Mouse (Mus musculus) thymus, adult 2 months (tissue): ENCODE results near the gene Ear1. TPM values are rescaled to one million over a fixed set of nuclear protein-coding genes. Genes with fewer than 3 reads are reported as not detected.
"Not testable (repeated sequence)": the region's sequence is repeated elsewhere in the genome, so short reads cannot be mapped to it uniquely, and the experiment has no call there.

Experiments
- DNase-seq: peaks from one replicate; pipeline ENCODE4 v3.0.0; 2021
- H3K27ac ChIP-seq: fragments of 200-500 bp; 2 replicates; pipeline ENCODE4 v1.5.1; 2012; ENCODE audit warnings: low read length, control low read depth; ENCODE audit not compliant: control insufficient read depth, insufficient read depth
- H3K27me3 ChIP-seq: fragments of 200-500 bp; 2 replicates; pipeline ENCODE4 v1.6.1; 2012; ENCODE audit warnings: mild to moderate bottlenecking, low read length, moderate library complexity, mixed read lengths; ENCODE audit not compliant: control insufficient read depth, insufficient read depth
- H3K36me3 ChIP-seq: fragments of 200-500 bp; 2 replicates; pipeline ENCODE4 v1.6.1; 2012; ENCODE audit warnings: mild to moderate bottlenecking, low read length, moderate library complexity; ENCODE audit not compliant: control insufficient read depth, insufficient read depth
- H3K4me1 ChIP-seq: fragments of 200-500 bp; replicated peaks from 2 replicates; pipeline ENCODE4 v1.6.1; 2012; ENCODE audit warnings: low read length; ENCODE audit not compliant: control insufficient read depth, insufficient read depth
- H3K4me3 ChIP-seq: fragments of 200-500 bp; 2 replicates; pipeline ENCODE4 v1.5.1; 2012; ENCODE audit warnings: mild to moderate bottlenecking, low read length, control low read depth, moderate library complexity; ENCODE audit not compliant: control insufficient read depth, insufficient read depth
- WGBS: fragments of 180-500 bp; shearing (Covaris S2); methylation state at CpG from one replicate; pipeline ENCODE4 v1.1.7; 2018; 5-methylcytosine and 5-hydroxymethylcytosine counted together
- polyA plus RNA-seq: library from polyadenylated mRNA; depleted of rRNA; stranded (reverse); fragments of >200 nt; gene quantifications from 2 replicates; pipeline ENCODE4 v1.2.3, GENCODE M21; 2012

The Ear1 gene
- polyA plus RNA-seq, 1 experiment: 5.0 TPM

DNA sequence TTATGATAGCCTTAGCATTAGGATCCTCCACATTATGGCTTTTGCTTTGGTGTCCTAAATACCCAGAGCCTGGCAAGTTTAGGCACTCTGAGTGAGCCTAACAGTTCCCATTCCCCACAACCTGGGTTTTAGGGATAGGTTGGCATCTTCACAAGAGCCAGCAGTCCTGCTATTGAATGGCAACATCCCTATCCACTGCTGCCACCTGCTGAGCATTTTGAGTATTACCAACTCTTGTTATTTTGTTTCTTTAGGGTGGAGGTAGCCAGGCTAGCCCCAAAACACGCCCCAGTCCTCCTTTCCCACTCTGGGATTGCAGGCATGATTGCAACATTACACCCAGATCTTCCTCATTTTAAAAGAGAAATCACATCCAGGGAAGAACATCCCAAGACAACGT, 14.8 kb downstream of the Ear1 start:
- not testable (repeated sequence) for H3K27ac ChIP-seq, H3K4me3 ChIP-seq, H3K4me1 ChIP-seq, H3K27me3 ChIP-seq, H3K36me3 ChIP-seq
- peak; percentile 1 for DNase-seq
- 43% methylated on average over 2 of the region's 2 CpGs for WGBS

DNA sequence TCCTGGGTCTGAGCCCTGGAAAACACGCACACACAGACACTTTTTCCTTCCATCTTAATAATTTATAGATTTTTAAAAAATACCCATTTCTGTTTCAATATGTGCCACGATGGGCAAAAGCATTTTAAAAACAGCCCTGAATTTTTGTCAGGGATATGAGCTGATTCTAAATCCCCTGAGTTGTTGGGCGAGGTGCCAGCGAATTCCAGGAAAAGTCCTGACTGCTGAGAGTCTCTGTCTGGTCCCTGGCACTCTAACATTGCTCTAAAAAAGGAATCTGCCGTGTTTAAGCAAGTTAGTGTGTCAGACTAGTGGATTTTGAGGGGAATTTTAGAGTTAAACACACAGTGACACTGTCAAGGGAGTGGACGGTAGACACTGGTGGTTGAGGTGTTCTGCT, 15.9 kb downstream of the Ear1 start:
- not testable (repeated sequence) for H3K36me3 ChIP-seq, H3K27ac ChIP-seq, DNase-seq, H3K4me3 ChIP-seq, H3K4me1 ChIP-seq, H3K27me3 ChIP-seq
- WGBS: 77% methylated on average over 5 of the region's 6 CpGs

- 75% methylated on average over 4 of the region's 4 CpGs for WGBS
- not testable (repeated sequence) for DNase-seq, H3K4me1 ChIP-seq, H3K4me3 ChIP-seq, H3K36me3 ChIP-seq, H3K27me3 ChIP-seq, H3K27ac ChIP-seq
Observed at GRCm38 (mm10) chr14:43843949-43844573, 31.3 kb downstream of the Ear1 start.

DNA sequence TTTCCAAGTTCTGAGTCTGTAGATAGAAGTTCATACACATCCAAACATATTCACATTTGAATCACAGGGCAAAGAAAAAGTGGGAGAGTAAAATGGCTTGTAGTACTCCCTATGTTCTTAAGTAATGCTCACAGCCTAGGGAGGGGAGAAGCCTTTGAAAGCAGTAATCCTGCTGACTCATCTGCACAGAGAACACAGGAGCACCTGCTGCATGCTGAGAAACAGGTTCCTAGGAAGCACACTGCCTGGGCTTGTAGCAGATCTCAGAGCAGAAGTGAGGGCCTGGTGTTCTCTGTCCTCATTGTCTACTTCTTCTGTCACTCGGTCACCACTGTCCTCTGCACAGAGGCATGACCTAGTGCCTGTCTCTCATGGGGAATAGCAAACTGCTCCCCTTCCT, 34.3 kb downstream of the Ear1 start:
- H3K27me3 ChIP-seq, H3K4me1 ChIP-seq, DNase-seq, H3K4me3 ChIP-seq, H3K36me3 ChIP-seq, H3K27ac ChIP-seq: not testable (repeated sequence)
- 0% methylated on average over 1 of the region's 1 CpGs for WGBS

DNA sequence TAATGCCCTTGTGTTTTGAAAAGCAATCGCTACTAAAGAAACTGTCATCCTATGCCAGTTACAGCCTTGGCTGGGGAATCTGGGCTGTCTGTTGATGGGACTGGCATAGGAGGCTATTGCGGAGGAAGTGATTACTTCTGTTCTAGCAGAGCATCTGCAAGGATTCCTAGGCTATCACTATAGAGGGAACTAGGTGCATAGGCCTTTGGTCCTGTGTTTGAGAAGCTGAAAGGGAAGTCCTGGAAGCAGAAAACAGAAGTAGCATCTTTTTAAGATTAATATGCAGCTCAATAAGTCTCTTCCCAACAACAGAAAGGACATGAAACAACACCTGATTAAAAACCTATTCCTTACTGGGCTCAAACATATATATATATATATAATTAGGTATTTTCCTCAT, 40.0 kb downstream of the Ear1 start:
- not testable (repeated sequence) for H3K27ac ChIP-seq, H3K4me3 ChIP-seq, H3K27me3 ChIP-seq, H3K36me3 ChIP-seq, DNase-seq, H3K4me1 ChIP-seq
- WGBS: 100% methylated on average over 2 of the region's 2 CpGs

- H3K4me1 ChIP-seq, H3K4me3 ChIP-seq: not testable (repeated sequence)
- WGBS: 0% methylated on average over 1 of the region's 1 CpGs
Observed at GRCm38 (mm10) chr14:43830385-43830784, 44.9 kb downstream of the Ear1 start.

DNA sequence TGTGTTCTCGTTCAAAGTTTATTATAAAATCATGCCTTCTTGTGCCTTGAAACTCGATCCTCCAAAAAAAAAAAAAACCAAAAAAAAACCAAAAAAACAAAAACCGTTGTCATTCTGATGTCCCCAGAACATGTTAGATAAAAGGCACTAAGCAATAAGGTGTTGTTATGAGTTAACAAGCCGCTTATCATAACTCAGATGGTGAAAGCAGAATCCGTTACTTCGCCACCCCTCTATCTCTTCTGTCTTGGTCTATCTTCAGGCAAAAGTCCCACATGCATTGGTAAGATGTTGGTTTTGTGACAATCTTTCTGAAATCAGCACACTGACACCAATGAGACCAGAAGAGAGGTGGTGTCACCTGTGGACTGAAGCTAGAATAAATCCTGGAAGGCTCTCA, 51.1 kb downstream of the Ear1 start:
- not testable (repeated sequence) for H3K27me3 ChIP-seq, H3K27ac ChIP-seq, H3K4me3 ChIP-seq, H3K4me1 ChIP-seq, H3K36me3 ChIP-seq, DNase-seq
- WGBS: 90% methylated on average over 6 of the region's 6 CpGs

More at GRCm38 (mm10) chr14:43830385-43830784, 44.9 kb downstream of the Ear1 start:
- H3K27me3 ChIP-seq, H3K36me3 ChIP-seq, H3K27ac ChIP-seq, DNase-seq: not testable (repeated sequence)

DNA sequence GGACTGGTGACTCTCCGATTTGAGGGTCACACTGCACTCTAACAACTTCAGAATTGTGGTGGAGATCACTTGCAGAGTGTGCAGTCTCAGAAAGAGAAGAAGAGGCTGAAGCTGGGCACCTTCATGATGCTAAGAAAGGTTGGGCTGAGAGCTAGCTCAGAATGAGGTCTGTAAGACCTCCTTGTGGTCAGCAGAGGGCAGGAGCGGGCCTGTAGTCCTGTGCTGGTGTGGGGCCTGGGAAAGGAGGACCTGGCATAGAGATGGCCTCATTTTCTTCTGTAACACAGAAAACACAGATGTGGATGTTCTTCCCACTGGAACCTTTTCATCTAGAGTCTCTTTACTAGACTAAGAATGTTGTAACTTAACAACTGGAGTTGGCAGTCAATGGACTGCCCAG, 53.4 kb downstream of the Ear1 start:
- not testable (repeated sequence) for DNase-seq, H3K27ac ChIP-seq, H3K36me3 ChIP-seq, H3K4me3 ChIP-seq, H3K4me1 ChIP-seq, H3K27me3 ChIP-seq
- 74% methylated on average over 1 of the region's 2 CpGs for WGBS

DNA sequence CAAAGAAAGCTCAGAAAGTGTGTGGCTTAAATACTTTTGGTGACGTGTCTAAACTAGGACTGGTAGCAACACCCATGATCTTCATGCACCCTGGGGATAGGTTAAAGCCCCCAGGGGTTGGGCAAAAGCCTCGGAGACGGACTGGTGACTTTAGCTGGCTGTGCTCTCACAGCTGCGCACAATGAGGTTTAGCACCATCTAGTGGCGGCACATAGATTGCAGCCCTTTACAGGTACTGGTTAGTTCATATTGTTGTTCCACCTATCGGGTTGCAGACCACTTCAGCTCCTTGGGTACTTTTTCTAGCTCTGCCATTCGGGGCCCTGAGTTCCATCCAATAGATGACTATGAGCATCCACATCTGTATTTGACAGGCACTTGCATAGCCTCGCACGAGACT, 62.9 kb downstream of the Ear1 start:
- not testable (repeated sequence) for H3K27ac ChIP-seq, H3K4me3 ChIP-seq, H3K4me1 ChIP-seq, H3K27me3 ChIP-seq, H3K36me3 ChIP-seq
- DNase-seq: peak; percentile 11
- WGBS: 52% methylated on average over 8 of the region's 9 CpGs

DNA sequence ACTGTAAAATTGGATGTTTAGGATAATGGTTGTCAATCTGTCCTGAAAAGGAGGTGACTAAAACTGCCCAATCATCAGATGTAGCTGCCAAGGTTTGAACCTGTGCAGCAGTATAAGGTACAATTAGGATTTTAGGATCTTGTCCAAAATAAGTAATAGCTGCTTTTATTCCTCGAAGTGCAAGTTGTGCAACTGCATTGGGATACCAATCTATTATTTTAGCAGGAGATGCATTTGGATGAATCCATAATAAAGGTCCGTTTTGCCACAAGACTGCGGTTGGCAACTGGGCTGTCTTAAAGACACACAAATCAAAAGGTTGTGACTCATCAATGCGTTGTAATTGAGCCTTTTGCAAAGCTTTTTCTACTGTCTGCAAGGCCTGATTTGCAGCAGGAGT, 67.2 kb downstream of the Ear1 start:
- H3K4me1 ChIP-seq, H3K27ac ChIP-seq, H3K36me3 ChIP-seq, DNase-seq, H3K27me3 ChIP-seq, H3K4me3 ChIP-seq: not testable (repeated sequence)
- WGBS: 88% methylated on average over 4 of the region's 4 CpGs

- 14% methylated on average over 7 of the region's 7 CpGs for WGBS
Observed at GRCm38 (mm10) chr14:43804435-43804834, 70.9 kb downstream of the Ear1 start.

More at GRCm38 (mm10) chr14:43804435-43804834, 70.9 kb downstream of the Ear1 start:
- not testable (repeated sequence) for H3K4me1 ChIP-seq, H3K27me3 ChIP-seq, H3K27ac ChIP-seq, H3K4me3 ChIP-seq, DNase-seq, H3K36me3 ChIP-seq
